Mouse (Mus musculus): ENCODE data around the gene Lgalsl.

Lgalsl gene

DNA sequence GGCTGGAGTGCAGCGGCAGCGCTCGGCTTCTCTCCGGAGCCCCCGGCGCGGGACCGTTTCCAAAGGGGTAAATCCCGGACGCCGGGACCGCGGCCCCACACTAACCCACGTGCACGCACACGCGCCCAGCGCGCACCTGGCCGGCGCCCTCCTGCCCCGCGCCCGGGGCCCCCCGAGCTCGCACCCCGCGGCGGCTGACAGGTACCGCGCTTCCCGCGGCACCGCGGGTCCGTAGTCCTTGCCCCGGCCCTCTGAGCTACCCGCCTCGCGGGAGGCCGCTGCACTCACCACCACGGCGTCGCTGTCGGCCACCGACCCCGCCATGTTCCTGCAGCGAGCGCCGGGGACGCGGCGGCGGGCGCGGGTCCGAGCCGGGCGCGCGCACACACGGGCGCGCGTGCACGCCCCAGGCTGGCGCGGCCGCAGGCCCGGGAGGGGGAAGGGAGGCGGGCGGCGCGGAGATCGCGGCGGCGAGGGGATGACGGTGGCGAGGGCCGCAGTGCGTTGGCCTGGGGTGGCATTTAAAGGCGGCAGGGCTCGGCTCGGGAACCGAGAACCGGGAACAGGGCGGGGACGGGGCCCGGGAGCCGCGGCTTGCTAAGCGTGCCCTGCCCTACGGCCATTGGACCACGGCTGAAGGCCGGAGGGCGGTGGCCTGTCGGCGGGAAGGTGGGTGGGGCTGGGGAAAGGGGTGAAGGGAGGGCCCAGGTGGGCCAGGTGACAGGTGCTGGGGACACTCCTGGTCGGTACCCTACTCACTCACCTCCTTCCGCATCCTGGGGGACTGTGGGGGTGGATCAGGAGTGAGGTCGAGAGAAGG is at the start of gene Lgalsl:
Gene Lgalsl, minus strand, starts transcription at position 371 of the 820 bp plus-strand sequence.
- CTCF ChIA-PET: no interaction called here

DNA sequence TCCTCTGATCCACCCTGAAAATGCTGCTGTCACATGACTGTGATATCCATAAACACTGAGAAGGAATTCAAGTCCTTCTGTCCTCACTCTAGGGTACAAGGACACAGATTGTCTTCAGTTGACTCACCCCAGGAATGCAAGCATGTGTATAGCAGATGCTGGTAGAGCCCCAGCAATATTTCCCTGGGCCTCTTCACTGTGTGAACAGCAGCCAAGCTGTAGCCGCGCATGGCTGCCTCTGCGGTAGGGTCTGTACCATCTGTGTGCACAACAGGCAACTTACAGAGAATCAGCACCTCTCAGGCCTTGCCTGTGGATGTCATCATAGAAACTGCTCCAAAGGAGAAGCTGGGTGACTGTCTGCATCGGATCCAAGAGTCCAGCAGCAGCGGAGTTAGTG is 47.8 kb upstream of the Lgalsl start:
- CTCF ChIA-PET: no interaction called here

DNA sequence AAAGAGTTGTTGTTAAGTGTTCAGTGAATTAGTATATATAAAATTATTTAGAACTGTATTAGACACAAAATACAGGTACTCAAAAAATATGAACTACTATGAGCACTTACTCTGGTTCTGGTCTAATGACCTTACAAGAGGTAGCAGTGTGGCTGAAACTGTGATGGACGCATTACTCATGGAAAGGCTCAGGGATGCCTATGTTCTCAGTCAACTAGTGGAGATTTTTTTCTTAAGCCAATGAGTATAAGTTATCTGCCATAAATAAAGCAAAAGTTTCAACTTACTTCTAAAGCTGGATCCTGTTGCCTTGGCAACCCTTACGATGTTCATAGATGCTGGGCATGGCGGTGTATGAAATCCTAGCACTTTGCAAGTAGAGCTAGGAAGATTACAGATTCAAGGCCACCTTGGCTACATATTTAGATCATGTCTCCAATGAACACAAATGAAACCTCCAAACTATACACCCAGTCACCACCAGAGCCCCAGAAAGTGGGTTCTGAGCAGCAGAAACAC is 46.8 kb upstream of the Lgalsl start:
- CTCF ChIA-PET: no interaction called here

DNA sequence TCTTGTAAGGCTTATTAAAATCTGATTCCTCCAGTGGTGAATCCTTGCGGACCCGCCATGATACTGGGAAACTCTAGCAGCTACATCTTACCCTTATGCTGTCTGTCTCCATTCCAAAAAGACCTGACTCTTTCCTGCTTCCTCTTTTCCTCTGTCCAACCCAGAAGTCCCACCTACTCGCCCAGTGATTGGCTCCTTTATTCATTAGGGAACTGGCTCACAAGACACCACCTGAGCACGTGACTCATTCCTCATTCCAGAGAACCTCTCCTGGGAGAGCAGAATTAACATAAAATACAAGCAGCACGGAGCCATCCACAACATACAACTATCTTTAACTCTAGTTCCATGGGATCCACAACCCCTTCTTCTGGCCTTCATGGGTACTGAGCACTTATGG is 42.5 kb upstream of the Lgalsl start:
- CTCF ChIA-PET: no interaction called here

DNA sequence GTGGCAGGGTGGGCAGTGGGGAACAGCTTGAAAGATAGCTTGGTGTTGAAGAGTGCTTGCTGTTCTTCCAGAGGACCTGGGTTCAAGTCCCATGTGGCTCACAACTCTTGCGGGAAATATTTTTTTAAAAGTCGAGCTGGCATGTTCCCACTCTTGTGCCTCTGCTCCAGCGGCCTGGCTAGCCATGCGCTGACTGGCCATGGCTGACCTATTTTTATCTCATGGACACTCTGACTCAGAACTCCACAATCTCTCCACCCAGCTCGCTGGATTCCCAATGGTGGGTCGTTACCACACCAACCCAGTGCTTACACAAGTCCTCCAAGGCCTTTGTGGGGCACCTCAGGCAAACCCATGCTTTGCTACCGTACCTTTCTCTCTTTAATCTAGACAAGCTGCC is 42.1 kb upstream of the Lgalsl start:
- CTCF ChIA-PET: no interaction called here

DNA sequence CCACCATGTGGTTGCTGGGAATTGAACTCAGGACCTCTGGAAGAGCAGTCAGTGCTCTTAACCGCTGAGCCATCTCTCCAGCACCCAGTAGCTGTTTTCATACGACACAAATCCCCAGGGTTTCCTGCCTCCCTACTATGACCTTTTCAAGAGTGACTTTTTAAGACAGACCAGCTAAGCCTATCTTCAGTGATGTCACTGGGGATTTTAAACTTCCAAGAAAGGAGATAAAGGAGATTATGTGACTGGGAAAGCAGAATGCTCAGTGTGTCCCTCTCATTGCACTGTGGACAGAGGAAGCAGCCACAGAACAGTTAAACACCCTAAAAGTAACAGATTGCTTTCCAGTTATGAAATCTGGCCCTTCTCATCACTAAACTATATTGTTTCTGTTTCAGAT is 41.6 kb upstream of the Lgalsl start:
- CTCF ChIA-PET: no interaction called here

DNA sequence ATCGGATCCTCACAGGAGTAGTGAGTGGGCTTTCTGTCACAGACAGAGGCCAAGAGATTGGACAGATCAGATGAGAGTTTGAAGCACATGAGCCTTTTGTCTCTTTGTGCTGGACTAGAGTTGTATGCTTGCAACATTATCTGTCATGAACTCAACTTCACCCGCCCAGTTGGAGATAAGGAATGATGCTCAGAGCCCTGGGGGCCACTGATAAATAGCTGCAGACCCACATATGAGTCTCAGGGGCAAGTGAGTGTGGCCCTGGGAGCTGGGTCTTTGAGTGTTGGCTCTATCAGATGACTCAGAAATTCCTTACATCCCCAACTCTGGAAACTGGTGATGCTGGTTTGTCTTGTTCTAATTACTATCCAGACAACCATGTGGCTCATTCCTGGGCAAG is 39.1 kb upstream of the Lgalsl start:
- CTCF ChIA-PET: no interaction called here

DNA sequence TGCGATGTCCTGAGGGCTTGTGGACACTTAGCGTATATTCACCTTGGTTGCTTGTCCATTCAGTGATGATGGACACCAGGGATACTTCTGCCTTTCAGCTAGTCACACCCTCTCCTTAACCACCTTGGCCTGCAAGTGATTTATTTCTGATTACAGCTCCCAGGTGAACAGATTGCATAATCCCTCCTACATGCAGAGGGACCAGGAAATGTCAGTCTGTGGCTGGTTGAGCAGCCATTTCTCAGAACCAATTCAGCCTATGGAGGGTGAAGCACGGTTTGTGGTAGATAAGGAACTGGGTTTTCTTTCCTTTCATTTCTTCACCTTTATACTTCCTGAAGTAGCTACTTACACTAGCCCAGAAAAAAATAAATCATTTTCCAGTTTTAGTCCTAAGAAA is 34.6 kb upstream of the Lgalsl start:
- CTCF ChIA-PET: no interaction called here

DNA sequence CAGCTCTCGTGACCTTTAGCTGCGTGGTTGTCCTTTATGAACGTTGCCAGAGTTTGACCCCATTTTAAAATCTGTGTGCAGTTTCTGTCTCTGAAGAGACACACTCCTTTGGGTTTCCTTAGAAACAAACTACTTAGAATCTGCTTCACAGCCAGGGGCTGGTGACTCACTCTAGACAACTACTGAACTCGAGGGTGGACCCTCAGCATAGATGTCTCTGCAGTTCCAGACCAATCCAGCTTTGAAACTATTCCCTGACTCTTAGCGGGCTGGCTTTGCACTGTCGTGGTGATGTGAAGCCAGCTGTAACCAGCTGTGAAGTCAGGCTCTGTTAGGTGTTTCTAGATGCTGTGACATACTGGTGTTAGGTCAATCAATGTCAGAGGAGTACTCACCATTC is 33.8 kb upstream of the Lgalsl start:
- CTCF ChIA-PET: no interaction called here

DNA sequence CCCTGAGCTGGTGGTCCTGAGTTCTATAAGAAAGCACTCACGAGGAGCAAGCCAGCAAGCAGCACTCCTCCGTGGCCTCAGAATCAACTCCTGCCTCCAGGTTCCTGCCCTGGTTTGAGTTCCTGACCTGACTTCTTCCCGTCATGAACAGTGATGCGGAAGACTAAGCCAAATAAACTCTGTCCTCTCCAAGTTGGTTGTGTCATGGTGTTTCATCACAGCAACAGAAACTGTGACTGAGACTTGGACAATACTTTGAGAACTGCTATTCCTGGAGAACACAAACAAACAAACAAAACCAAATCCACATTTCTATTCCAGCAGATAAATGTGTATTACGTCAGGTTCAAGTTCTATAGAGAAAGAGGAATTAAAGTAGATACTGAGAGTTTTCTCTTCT is 31.2 kb upstream of the Lgalsl start:
- CTCF ChIA-PET: no interaction called here

DNA sequence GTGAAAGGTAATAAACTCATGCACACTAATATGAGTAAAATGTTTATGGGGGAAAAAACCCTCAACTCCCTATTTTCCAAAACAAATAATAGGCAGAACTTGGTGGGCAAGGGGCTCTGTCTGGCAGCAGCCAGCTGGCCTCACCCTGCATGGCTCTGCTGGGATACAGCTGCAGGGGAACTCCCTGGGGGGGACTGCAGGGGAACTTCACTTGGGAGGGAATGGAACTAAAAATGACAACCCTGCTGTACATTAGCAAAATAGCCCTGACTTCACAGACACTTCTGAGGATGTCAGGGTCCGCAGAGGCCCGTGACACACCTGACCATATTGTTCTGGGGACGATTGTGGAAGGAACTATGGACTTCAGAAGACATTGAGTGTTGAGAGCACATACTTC is 29.5 kb upstream of the Lgalsl start:
- CTCF ChIA-PET: interaction anchor here (0.6 kb wide), 1 partner anchor 56 kb away, joined by 4 read pairs; no protein-coding TSS in a partner anchor

DNA sequence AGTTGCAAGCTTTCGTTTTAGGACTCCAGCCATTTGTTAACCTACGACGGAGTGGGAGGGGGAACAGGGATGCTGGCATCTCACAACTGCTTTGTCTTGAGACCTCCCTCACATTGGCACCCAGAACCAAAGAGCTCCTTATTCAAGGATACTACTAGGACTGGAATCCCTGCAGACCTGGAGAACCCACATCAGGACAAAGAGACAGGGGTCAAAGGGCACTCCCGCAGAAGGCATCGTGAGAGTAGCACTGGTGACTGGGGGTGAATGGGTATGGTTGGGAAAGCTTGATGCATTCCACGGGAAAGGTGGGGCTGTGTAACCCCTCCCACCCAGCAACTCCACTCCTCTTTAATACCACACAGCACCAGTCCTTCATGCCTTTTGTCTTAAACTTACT is 29.0 kb upstream of the Lgalsl start:
- CTCF ChIA-PET: no interaction called here

DNA sequence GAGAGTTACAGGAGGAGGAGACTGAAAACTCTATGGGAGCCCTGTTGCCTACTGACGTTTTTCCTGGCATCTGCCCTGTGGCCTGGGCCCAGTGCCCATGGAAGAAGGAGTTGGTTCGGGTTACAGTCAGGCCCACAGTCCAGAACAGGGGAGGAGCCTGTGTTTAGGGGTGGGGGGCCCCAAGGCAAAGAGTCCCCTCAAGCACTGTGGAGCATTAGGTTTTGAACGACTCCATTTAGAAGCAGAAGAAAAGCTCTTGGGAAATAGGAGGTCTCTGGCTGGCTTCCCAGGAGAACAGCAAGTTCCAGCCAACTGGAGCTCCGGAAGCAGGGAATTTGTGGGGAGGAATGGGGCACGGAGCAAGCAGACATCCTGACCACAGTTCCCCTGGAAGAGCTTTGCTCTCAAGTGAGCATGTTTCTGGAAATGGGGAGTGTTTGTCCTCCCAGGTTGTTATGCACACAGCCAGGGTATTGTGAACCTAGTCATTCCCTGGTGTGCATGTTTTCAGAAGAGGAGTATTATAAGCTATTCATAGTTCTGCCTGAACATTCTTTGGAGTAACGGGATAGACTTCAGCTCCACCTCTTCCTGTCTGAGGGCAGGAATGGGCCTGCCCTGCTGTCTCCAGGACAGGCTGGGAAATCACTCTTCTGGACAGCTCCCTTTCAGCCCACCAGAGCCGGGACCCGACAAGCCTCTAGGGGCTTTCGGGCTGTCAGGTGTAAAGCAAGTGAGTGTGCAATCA is 28.2 kb upstream of the Lgalsl start:
- CTCF ChIA-PET: no interaction called here

DNA sequence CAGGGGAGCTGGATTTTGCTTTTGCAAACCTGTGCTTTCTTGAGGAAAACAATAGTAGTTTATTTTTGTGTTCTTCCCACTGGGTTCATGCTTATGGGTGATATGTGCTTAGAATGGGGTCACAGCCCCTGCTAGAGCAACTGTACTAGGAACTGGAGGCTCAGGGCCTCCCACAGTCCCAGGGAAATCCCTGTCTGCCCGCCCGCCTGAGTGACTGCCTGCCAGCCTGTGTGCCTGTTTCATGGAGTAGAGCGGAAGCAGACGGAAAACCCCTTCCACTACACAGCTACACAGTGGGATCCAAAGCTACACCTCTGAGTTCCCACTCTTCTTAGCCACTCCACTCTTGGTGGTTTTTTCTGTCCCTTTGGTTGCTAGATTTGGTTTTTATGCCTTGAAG is 27.1 kb upstream of the Lgalsl start:
- CTCF ChIA-PET: no interaction called here

DNA sequence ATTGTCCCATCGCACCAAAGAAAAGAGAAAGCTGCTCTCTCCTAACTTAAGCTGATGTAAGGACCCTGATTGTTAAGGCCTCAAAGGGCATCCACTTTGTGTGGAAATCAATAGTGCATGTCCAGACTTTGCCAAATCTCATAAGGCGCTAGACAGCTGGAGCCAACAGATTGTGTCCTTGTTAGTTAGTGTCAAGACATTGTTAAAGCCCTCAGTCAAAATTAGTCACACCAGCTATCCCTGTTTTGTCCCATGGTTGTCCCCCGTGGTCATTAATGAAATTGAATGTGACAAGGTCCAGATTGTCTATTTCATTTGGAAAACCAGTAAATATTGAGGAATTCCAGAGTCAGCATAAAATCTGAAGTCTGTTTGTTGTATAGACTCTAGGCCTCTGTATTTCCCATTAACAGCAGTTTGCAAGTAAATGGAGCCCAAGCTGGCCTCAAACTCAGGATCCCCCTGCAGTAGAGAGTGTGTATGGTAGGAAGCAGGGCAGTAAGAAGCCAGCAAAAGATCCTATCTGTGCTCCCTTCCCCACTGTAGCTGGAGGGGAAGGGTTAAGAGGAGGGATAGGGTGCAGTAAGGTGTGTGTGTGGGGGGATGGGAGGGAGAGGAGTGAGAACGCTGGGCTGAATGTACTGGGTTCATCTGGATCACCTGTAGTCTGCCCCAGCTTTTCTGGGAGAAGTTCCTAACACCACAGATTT is 23.3 kb upstream of the Lgalsl start:
- CTCF ChIA-PET: no interaction called here

DNA sequence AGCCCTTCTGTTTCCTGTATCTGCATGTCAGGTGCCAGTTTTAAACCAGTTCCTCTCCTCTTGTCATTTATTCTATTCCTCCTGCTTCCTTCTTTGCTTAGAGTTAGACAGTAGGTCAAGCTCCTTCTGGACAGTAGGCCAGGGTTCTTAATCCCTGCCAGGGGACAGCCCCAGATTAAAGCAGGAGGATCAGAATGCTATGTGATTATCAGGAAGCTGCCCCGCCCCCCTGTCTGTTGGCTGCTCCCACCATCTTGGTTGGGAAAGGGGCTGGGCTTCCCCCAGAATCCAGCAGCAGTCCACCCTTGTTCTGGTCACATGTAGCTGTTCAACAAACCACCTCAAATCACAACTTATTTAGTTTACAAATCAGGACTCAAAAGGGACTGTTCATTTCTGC is 19.3 kb upstream of the Lgalsl start:
- CTCF ChIA-PET: no interaction called here

DNA sequence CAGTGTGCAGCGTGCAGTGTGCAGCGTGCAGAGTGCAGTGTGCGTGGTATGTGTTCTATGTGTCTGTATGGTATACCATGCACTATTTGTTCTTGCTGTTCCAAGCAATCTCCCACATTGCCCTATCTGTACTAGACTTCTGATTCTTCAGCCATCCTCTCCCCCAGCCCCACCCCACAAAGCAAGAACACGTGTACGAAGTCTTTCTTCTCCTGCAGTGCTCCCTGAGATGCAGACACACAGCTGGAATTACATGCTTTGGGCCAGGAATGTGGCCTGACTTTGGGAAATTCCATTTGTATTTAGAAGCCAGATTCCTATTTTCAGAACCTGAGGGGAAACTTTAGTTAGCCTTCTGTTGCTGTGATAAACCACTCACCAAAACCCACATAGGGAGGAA is 18.5 kb upstream of the Lgalsl start:
- CTCF ChIA-PET: no interaction called here

DNA sequence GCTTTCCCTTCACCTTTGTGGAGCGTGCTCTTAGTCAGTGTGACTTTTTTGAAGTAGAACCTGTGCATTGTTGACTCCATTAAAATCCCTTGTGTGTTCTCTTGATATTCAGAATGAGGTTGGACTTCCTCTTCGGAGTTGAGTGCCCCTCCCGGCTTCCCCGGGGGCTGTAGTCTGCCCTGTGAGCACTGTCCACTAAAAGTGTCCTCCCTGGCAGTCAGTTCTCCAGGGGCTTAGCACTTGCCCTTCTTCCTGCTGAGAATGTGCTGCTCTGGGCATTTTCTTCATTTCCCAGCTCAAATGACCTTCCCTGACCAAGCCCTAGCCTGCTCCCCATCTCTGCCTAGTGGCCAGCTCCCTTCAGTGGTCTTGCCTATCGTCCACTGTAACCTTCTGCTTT is 6.5 kb upstream of the Lgalsl start:
- CTCF ChIA-PET: no interaction called here

DNA sequence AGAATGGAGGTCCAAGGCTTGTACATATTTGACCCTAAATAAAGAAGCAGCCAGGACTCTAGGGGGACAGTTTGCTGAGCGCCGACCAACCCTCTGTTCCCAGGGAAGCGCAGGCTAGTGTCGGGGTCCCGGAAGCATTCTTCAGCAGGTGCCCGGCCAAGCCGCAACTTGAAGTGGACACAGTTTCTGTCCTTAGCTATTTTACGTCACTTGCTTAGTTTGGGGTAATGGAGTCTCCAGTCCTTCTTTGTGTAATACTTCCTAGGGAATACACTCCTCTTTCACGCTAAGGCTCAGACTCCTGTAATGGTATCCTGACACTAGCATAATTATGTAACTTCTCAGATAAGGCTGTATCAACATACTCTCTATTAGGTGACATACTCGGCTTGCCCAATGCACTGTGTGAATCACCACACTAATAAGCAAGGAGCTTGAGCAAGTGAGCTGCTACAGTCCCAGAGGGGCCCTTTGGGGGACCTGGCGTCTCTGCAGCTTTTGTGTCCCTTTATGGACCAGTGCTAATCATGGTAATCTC is 813 bp upstream of the Lgalsl start:
- CTCF ChIA-PET: no interaction called here

DNA sequence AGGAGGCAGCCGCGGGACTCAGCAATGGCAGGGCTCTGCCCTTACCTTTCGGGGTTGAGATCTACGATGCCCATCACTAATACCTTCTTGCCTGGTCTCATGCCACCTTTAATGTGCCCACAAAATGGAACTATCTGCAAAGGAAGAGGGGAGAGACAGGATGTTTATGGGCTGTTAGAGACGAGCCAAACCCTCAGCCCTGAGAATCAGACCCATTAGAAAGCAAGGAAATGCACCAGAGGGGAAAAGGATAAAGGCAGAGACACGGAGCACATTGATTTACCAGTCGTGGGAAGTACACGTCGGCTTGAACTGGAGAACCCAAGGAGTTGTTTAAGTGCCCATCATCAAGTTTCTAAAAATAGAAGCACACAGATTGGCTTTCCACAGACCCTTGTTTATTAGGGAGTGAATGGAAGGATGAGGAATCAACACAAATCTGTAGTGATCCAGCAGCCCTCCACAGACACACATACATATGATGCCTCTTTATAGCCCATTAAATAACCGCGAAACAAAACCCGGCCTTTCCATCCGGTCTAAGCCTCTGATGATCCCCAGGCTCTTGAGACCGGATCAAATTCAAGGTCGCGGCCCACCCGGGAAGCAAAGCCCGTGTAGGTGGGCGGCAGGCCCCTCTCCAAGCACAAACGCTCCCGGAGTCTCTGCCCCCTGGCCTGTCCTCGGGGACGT is 717 bp downstream of the Lgalsl start:
- CTCF ChIA-PET: no interaction called here

DNA sequence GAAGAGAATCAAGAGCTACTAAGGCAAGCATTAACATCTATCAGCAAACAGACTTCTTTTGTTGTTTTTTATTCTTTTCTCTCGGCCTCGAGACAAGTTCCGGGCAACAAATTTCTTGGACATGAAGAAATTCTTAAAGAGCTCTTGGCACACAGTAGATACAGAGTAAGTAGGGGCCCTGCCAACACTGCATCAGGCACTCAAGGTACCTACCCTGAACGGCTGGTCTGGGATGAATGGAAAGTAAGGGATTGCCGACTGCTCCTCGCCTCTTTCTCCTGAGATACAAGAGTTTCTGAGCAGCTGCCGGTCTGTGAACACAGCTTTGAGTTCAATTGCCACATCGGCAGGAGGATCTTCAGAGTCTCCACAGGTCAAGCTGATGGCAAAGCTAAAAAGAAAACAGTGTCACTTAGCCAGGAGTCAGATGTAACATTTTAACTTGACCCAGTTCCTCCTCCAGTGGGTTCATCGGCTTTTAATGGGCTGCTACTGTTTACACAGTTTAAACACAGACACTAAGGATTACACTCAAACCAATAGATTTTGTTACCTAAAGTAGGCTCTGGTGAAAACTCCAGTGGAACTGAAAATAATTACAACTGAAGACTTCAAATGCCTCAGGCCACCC is 1.7 kb downstream of the Lgalsl start:
- CTCF ChIA-PET: no interaction called here

DNA sequence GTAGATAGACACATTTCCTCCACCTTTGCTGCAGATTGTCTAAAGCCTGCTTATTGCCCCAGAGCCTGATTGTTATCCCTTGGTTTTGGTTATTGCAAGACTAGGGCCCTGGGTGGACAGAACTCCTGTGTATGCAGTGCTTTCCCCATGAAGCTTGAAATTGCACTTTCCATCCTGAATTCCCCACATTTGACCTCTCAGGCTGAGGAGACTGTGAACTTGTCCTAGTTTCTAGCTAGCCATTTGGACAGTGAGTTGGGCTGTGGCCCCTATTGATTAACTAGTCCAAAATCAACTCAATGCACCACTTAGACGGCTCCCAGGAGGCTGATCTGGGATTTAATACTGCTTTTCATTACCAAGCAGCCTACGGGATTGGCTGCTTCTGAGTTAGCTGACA is 6.9 kb downstream of the Lgalsl start:
- CTCF ChIA-PET: no interaction called here

Measured in spleen, embryonic (tissue).